Mouse (Mus musculus): ENCODE data around the gene Lrp3. TPM values are rescaled to one million over a fixed set of nuclear protein-coding genes. Genes with fewer than 3 reads are reported as not detected.

Lrp3 gene
- polyA plus RNA-seq, 1 experiment from 2014 or later, result 8.2 TPM

GRCm38 (mm10) chr7:35211791-35212190 lies 3.5 kb downstream of the Lrp3 start:
- Histone ChIP-seq H3K27ac (replicated peaks; ENCODE audit: low read depth, low read length) (no peak overlapping the region), H3K9ac (ENCODE audit: low read length) (no peak overlapping the region), H3K27me3 (ENCODE audit: control insufficient read depth, insufficient read depth, low read length) (no peaks in the 10 kb centered on the region), H3K36me3 (ENCODE audit: control insufficient read depth, insufficient read depth, low read length) (peaks cover 5% of the 10 kb centered on the region; the same call in 1 of the 2 replicates), H3K4me2 (ENCODE audit: low read depth, severe bottlenecking) (no peak overlapping the region), H3K9me3 (ENCODE audit: control insufficient read depth, low read length) (no peaks in the 10 kb centered on the region), H3K4me3 (ENCODE audit: low read depth, low read length) (no peak overlapping the region), H3K4me1 (ENCODE audit: control insufficient read depth, insufficient read depth, low read length) (peaks cover 6% of the 10 kb centered on the region; the same call in 1 of the 2 replicates)
- DNase-seq (ENCODE audit: low spot score) (no peak), ATAC-seq (ENCODE audit: insufficient number of reproducible peaks, low FRiP score, low TSS enrichment, low read depth) (no peak)
- WGBS, result 92% methylated on average over 4 of the region's 4 CpGs

GRCm38 (mm10) chr7:35199755-35200154 lies 15.5 kb downstream of the Lrp3 start:
- no peak overlapping the region for H3K4me2 ChIP-seq (ENCODE audit: low read depth, severe bottlenecking)
- ATAC-seq (ENCODE audit: insufficient number of reproducible peaks, low FRiP score, low TSS enrichment, low read depth) (no peak), DNase-seq (ENCODE audit: low spot score) (no peak)
- H3K9ac ChIP-seq (ENCODE audit: low read length), result no peak overlapping the region
- no peak overlapping the region for H3K4me3 ChIP-seq (ENCODE audit: low read depth, low read length)
- H3K9me3 ChIP-seq (ENCODE audit: control insufficient read depth, low read length), result no peaks in the 10 kb centered on the region
- H3K27ac ChIP-seq (replicated peaks; ENCODE audit: low read depth, low read length), result no peak overlapping the region
- H3K36me3 ChIP-seq (ENCODE audit: control insufficient read depth, insufficient read depth, low read length), result peaks cover 15% of the 10 kb centered on the region
- H3K27me3 ChIP-seq (ENCODE audit: control insufficient read depth, insufficient read depth, low read length), result no peaks in the 10 kb centered on the region
- no peaks in the 10 kb centered on the region for H3K4me1 ChIP-seq (ENCODE audit: control insufficient read depth, insufficient read depth, low read length)

GRCm38 (mm10) chr7:35198981-35199754 lies 16.1 kb downstream of the Lrp3 start:
- ATAC-seq (ENCODE audit: insufficient number of reproducible peaks, low FRiP score, low TSS enrichment, low read depth), result no peak
- no peaks in the 10 kb centered on the region for H3K4me1 ChIP-seq (ENCODE audit: control insufficient read depth, insufficient read depth, low read length)
- no peak overlapping the region for H3K9ac ChIP-seq (ENCODE audit: low read length)
- no peaks in the 10 kb centered on the region for H3K27me3 ChIP-seq (ENCODE audit: control insufficient read depth, insufficient read depth, low read length)
- 91% methylated on average over 12 of the region's 12 CpGs for WGBS
- no peak for DNase-seq (ENCODE audit: low spot score)
- peaks cover 14% of the 10 kb centered on the region for H3K36me3 ChIP-seq (ENCODE audit: control insufficient read depth, insufficient read depth, low read length)
- H3K9me3 ChIP-seq (ENCODE audit: control insufficient read depth, low read length), result no peaks in the 10 kb centered on the region
- no peak overlapping the region for H3K27ac ChIP-seq (replicated peaks; ENCODE audit: low read depth, low read length)
- no peak overlapping the region for H3K4me2 ChIP-seq (ENCODE audit: low read depth, severe bottlenecking)
- H3K4me3 ChIP-seq (ENCODE audit: low read depth, low read length), result no peak overlapping the region

GRCm38 (mm10) chr7:35197022-35197421 lies 18.3 kb downstream of the Lrp3 start:
- Histone ChIP-seq H3K9ac (ENCODE audit: low read length) (no peak overlapping the region), H3K27ac (replicated peaks; ENCODE audit: low read depth, low read length) (no peak overlapping the region), H3K9me3 (ENCODE audit: control insufficient read depth, low read length) (no peaks in the 10 kb centered on the region), H3K27me3 (ENCODE audit: control insufficient read depth, insufficient read depth, low read length) (no peaks in the 10 kb centered on the region), H3K4me3 (ENCODE audit: low read depth, low read length) (no peak overlapping the region), H3K36me3 (ENCODE audit: control insufficient read depth, insufficient read depth, low read length) (peaks cover 2% of the 10 kb centered on the region; the same call in 1 of the 2 replicates), H3K4me1 (ENCODE audit: control insufficient read depth, insufficient read depth, low read length) (no peaks in the 10 kb centered on the region), H3K4me2 (ENCODE audit: low read depth, severe bottlenecking) (no peak overlapping the region)
- ATAC-seq (ENCODE audit: insufficient number of reproducible peaks, low FRiP score, low TSS enrichment, low read depth) (no peak), DNase-seq (ENCODE audit: low spot score) (no peak)
- WGBS, result 66% methylated on average over 2 of the region's 2 CpGs

- ATAC-seq (ENCODE audit: insufficient number of reproducible peaks, low FRiP score, low TSS enrichment, low read depth), result no peak
- Histone ChIP-seq H3K9ac (ENCODE audit: low read length) (no peak overlapping the region), H3K4me1 (ENCODE audit: control insufficient read depth, insufficient read depth, low read length) (peaks cover 3% of the 10 kb centered on the region), H3K27me3 (ENCODE audit: control insufficient read depth, insufficient read depth, low read length) (peaks cover 21% of the 10 kb centered on the region), H3K4me3 (ENCODE audit: low read depth, low read length) (no peak overlapping the region), H3K9me3 (ENCODE audit: control insufficient read depth, low read length) (no peaks in the 10 kb centered on the region), H3K4me2 (ENCODE audit: low read depth, severe bottlenecking) (no peak overlapping the region), H3K27ac (replicated peaks; ENCODE audit: low read depth, low read length) (no peak overlapping the region), H3K36me3 (ENCODE audit: control insufficient read depth, insufficient read depth, low read length) (no peaks in the 10 kb centered on the region)
- WGBS, result 28% methylated on average over 2 of the region's 2 CpGs
- DNase-seq (ENCODE audit: low spot score), result no peak
Observed at GRCm38 (mm10) chr7:35191276-35191675, 24.0 kb downstream of the Lrp3 start.

- peaks cover 5% of the 10 kb centered on the region for H3K4me1 ChIP-seq (ENCODE audit: control insufficient read depth, insufficient read depth, low read length)
- no peak overlapping the region for H3K4me3 ChIP-seq (ENCODE audit: low read depth, low read length)
- 75% methylated on average over 5 of the region's 5 CpGs for WGBS
- no peaks in the 10 kb centered on the region for H3K9me3 ChIP-seq (ENCODE audit: control insufficient read depth, low read length)
- no peak for DNase-seq (ENCODE audit: low spot score)
- no peak overlapping the region for H3K27ac ChIP-seq (replicated peaks; ENCODE audit: low read depth, low read length)
- ATAC-seq (ENCODE audit: insufficient number of reproducible peaks, low FRiP score, low TSS enrichment, low read depth), result no peak
- peaks cover 37% of the 10 kb centered on the region for H3K27me3 ChIP-seq (ENCODE audit: control insufficient read depth, insufficient read depth, low read length)
- H3K4me2 ChIP-seq (ENCODE audit: low read depth, severe bottlenecking), result no peak overlapping the region
- no peak overlapping the region for H3K9ac ChIP-seq (ENCODE audit: low read length)
- no peaks in the 10 kb centered on the region for H3K36me3 ChIP-seq (ENCODE audit: control insufficient read depth, insufficient read depth, low read length)
Observed at GRCm38 (mm10) chr7:35189699-35190098, 25.6 kb downstream of the Lrp3 start.

GRCm38 (mm10) chr7:35185889-35186569 lies 29.3 kb downstream of the Lrp3 start, which contains the start of gene Slc7a10:
Slc7a10 (plus strand) TSS chr7:35186385.
- H3K9me3 ChIP-seq (ENCODE audit: control insufficient read depth, low read length), result peaks cover 2% of the 10 kb centered on the region; the same call in 1 of the 2 replicates
- peak within 1 kb of the TSS; percentile 30; the same call in 1 of the 2 replicates for H3K9ac ChIP-seq (ENCODE audit: low read length)
- H3K4me1 ChIP-seq (ENCODE audit: control insufficient read depth, insufficient read depth, low read length), result peaks cover 5% of the 10 kb centered on the region
- WGBS, result 2% methylated on average over 43 of the region's 43 CpGs
- peak within 1 kb of the TSS; percentile 59 for H3K4me2 ChIP-seq (ENCODE audit: low read depth, severe bottlenecking)
- ATAC-seq (ENCODE audit: insufficient number of reproducible peaks, low FRiP score, low TSS enrichment, low read depth) (peak; percentile 8; the same call in 1 of the 2 replicates), DNase-seq (ENCODE audit: low spot score) (peak; percentile 45)
- no peaks in the 10 kb centered on the region for H3K36me3 ChIP-seq (ENCODE audit: control insufficient read depth, insufficient read depth, low read length)
- H3K4me3 ChIP-seq (ENCODE audit: low read depth, low read length), result peak within 1 kb of the TSS; percentile 28
- H3K27me3 ChIP-seq (ENCODE audit: control insufficient read depth, insufficient read depth, low read length), result peaks cover 40% of the 10 kb centered on the region
- no peak within 1 kb of the TSS for H3K27ac ChIP-seq (replicated peaks; ENCODE audit: low read depth, low read length)

GRCm38 (mm10) chr7:35184833-35185724 lies 30.2 kb downstream of the Lrp3 start:
- Histone ChIP-seq H3K4me3 (ENCODE audit: low read depth, low read length) (peak overlapping the region; percentile 28), H3K9me3 (ENCODE audit: control insufficient read depth, low read length) (peaks cover 2% of the 10 kb centered on the region; the same call in 1 of the 2 replicates), H3K9ac (ENCODE audit: low read length) (peak overlapping the region; percentile 30; the same call in 1 of the 2 replicates), H3K4me1 (ENCODE audit: control insufficient read depth, insufficient read depth, low read length) (peaks cover 3% of the 10 kb centered on the region; the same call in 1 of the 2 replicates), H3K27ac (replicated peaks; ENCODE audit: low read depth, low read length) (no peak overlapping the region), H3K4me2 (ENCODE audit: low read depth, severe bottlenecking) (peak overlapping the region; percentile 59), H3K27me3 (ENCODE audit: control insufficient read depth, insufficient read depth, low read length) (peaks cover 40% of the 10 kb centered on the region), H3K36me3 (ENCODE audit: control insufficient read depth, insufficient read depth, low read length) (no peaks in the 10 kb centered on the region)
- peak; percentile 62 for DNase-seq (ENCODE audit: low spot score)
- ATAC-seq (ENCODE audit: insufficient number of reproducible peaks, low FRiP score, low TSS enrichment, low read depth), result 0 out of 2 replicates have a peak, but pooled peaks have one; percentile 45
- 2% methylated on average over 51 of the region's 54 CpGs for WGBS

Data from limb, embryonic 11.5 days (tissue).